ENCODE assay signal across 8 mouse cellular contexts in genomic region chr17:28015068-28015730, GRCm38 (mm10).
DNase-seq lines count a peak whose midpoint lies in the region; ATAC-seq and TF ChIP-seq lines count a peak whose summit lies in the region.

No protein-coding gene starts in this region.

- WGBS in forebrain, embryonic 13.5 days: 85% methylated on average over 17 of the region's 17 CpGs
- 62% methylated on average over 17 of the region's 17 CpGs for WGBS in intestine, embryonic 15.5 days
- 50% methylated on average over 17 of the region's 17 CpGs for WGBS in lung, postnatal 0 days

- H3K27me3 ChIP-seq in forebrain, embryonic 13.5 days: no peaks in the 10 kb centered on the region
- H3K27me3 ChIP-seq in intestine, embryonic 15.5 days (replicated peaks): no peaks in the 10 kb centered on the region
- no peaks in the 10 kb centered on the region for H3K27me3 ChIP-seq in lung, postnatal 0 days (replicated peaks; ENCODE audit: insufficient read depth, low read length)
- no peaks in the 10 kb centered on the region for H3K27me3 ChIP-seq in splenic B cell, adult 2 months (ENCODE audit: control insufficient read depth, insufficient read depth, low read length, poor library complexity, severe bottlenecking)

- no peaks in the 10 kb centered on the region for H3K9me3 ChIP-seq in forebrain, embryonic 13.5 days (replicated peaks)
- no peaks in the 10 kb centered on the region for H3K9me3 ChIP-seq in intestine, embryonic 15.5 days
- no peaks in the 10 kb centered on the region for H3K9me3 ChIP-seq in lung, postnatal 0 days (ENCODE audit: low read length)

- peak overlapping the region; percentile 15 for H3K27ac ChIP-seq in bone marrow macrophage, adult 2 months (ENCODE audit: insufficient read depth, low read depth, low read length)
- H3K27ac ChIP-seq in forebrain, embryonic 13.5 days: peak overlapping the region; percentile 48
- peak overlapping the region; percentile 70 for H3K27ac ChIP-seq in intestine, embryonic 15.5 days
- H3K27ac ChIP-seq in lung, postnatal 0 days (ENCODE audit: low read length): peak overlapping the region; percentile 97

- no peak for TF ChIP-seq CTCF in bone marrow macrophage, adult 2 months (IDR thresholded peaks at IDR 0.05; ENCODE audit: low read depth, low read length)
- peak; percentile 53 for TF ChIP-seq CTCF in lung, postnatal 0 days (IDR thresholded peaks at IDR 0.05)

- peak; percentile 98 for TF ChIP-seq EP300 in lung, postnatal 0 days (IDR thresholded peaks at IDR 0.05)

- H3K4me3 ChIP-seq in bone marrow macrophage, adult 2 months (ENCODE audit: insufficient read depth, low read length): no peak overlapping the region
- no peak overlapping the region for H3K4me3 ChIP-seq in forebrain, embryonic 13.5 days
- H3K4me3 ChIP-seq in intestine, embryonic 15.5 days (replicated peaks): no peak overlapping the region
- H3K4me3 ChIP-seq in lung, postnatal 0 days (ENCODE audit: low read depth, low read length): no peak overlapping the region

- H3K36me3 ChIP-seq in forebrain, embryonic 13.5 days (ENCODE audit: poor library complexity, severe bottlenecking): peaks cover 7% of the 10 kb centered on the region; the same call in 1 of the 2 replicates
- H3K36me3 ChIP-seq in intestine, embryonic 15.5 days: no peaks in the 10 kb centered on the region
- 0 out of 2 replicates have a peak, but pooled peaks cover 3% of the 10 kb centered on the region for H3K36me3 ChIP-seq in lung, postnatal 0 days (ENCODE audit: insufficient read depth, low read length)
- no peaks in the 10 kb centered on the region for H3K36me3 ChIP-seq in splenic B cell, adult 2 months (ENCODE audit: control insufficient read depth, insufficient read depth, low read length, poor library complexity, severe bottlenecking)

- ATAC-seq in forebrain, embryonic 13.5 days: no peak
- no peak for ATAC-seq in intestine, embryonic 15.5 days
- peak; percentile 69 for ATAC-seq in lung, postnatal 0 days

- no peak for TF ChIP-seq POLR2A in bone marrow macrophage, adult 2 months (IDR thresholded peaks at IDR 0.05; ENCODE audit: borderline replicate concordance, low read depth, low read length)

- intact Hi-C loops in left cerebral cortex, postnatal 4 days (cut with DNase I): no loop called here

- peaks cover 57% of the 10 kb centered on the region for H3K4me1 ChIP-seq in bone marrow macrophage, adult 2 months (ENCODE audit: control insufficient read depth, insufficient read depth, low read length)
- peaks cover 61% of the 10 kb centered on the region for H3K4me1 ChIP-seq in forebrain, embryonic 13.5 days
- H3K4me1 ChIP-seq in intestine, embryonic 15.5 days (replicated peaks): peaks cover 51% of the 10 kb centered on the region
- H3K4me1 ChIP-seq in lung, postnatal 0 days (ENCODE audit: insufficient read depth, low read depth, low read length): peaks cover 46% of the 10 kb centered on the region

- DNase-seq in lung, postnatal 0 days (ENCODE audit: low spot score): peak; percentile 84
- DNase-seq in splenic B cell, adult 2 months (ENCODE audit: low read depth, low spot score): peak; percentile 64
- DNase-seq in adrenal gland, adult 8-10 months: no peak
- DNase-seq in ovary, postnatal 10 days (ENCODE audit: low spot score): no peak
- DNase-seq in left cerebral cortex, postnatal 4 days: no peak

- no peak overlapping the region for H3K4me2 ChIP-seq in forebrain, embryonic 13.5 days
- no peak overlapping the region for H3K4me2 ChIP-seq in intestine, embryonic 15.5 days (replicated peaks)
- H3K4me2 ChIP-seq in lung, postnatal 0 days (replicated peaks; ENCODE audit: low read depth, low read length): no peak overlapping the region

- H3K9ac ChIP-seq in forebrain, embryonic 13.5 days: no peak overlapping the region; the same call in 1 of the 2 replicates
- no peak overlapping the region for H3K9ac ChIP-seq in intestine, embryonic 15.5 days
- H3K9ac ChIP-seq in lung, postnatal 0 days (replicated peaks; ENCODE audit: low read depth): no peak overlapping the region

Comparison
In these comparisons a context has a peak if more than half of its experiments do, and no peak if none do; other contexts are left out.
1. H3K27ac ChIP-seq: peak in every context shown above with its lines; median percentile 97 in lung, postnatal 0 days; 70 in intestine, embryonic 15.5 days; 48 in forebrain, embryonic 13.5 days; 15 in bone marrow macrophage, adult 2 months.
2. DNase-seq: peak in lung, postnatal 0 days (single experiment) and splenic B cell, adult 2 months (single experiment); none in adrenal gland, adult 8-10 months (single experiment), ovary, postnatal 10 days (single experiment) and left cerebral cortex, postnatal 4 days (single experiment).